Mouse (Mus musculus) forebrain, postnatal 0 days (tissue): ENCODE data around the gene Metrn. TPM values are rescaled to one million over a fixed set of nuclear protein-coding genes. Genes with fewer than 3 reads are reported as not detected.

ENCODE experiments used
- ATAC-seq: fragments of 200-750 bp; cut with Nextera tagmentation; 2 replicates; pipeline ENCODE4 v1.8.0; 2017; ENCODE audit warnings: mild to moderate bottlenecking, moderate library complexity
- DNase-seq: peaks from one replicate; pipeline ENCODE4 v3.0.0-alpha.2; 2015
- H3K27ac ChIP-seq: fragments of 300-500 bp; sonication (generic); 2 replicates; pipeline ENCODE4 v1.5.1; 2014; ENCODE audit warnings: low read depth, mild to moderate bottlenecking, antibody characterized with exemption, low read length, moderate library complexity, mixed read lengths
- H3K27me3 ChIP-seq: fragments of 300-500 bp; sonication (generic); 2 replicates; pipeline ENCODE4 v1.6.1; 2014; ENCODE audit warnings: mild to moderate bottlenecking, low read length, mixed read lengths; ENCODE audit not compliant: insufficient read depth
- H3K36me3 ChIP-seq: fragments of 300-500 bp; sonication (generic); 2 replicates; pipeline ENCODE4 v1.6.1; 2014; ENCODE audit warnings: mild to moderate bottlenecking, moderate library complexity; ENCODE audit not compliant: insufficient read depth
- H3K4me1 ChIP-seq: fragments of 300-500 bp; sonication (generic); 2 replicates; pipeline ENCODE4 v1.6.1; 2014; ENCODE audit warnings: antibody characterized with exemption; ENCODE audit not compliant: insufficient read depth
- H3K4me2 ChIP-seq: fragments of 300-500 bp; sonication (generic); 2 replicates; pipeline ENCODE4 v1.6.1; 2014; ENCODE audit warnings: low read depth, mild to moderate bottlenecking, moderate library complexity
- H3K4me3 ChIP-seq: fragments of 300-500 bp; sonication (generic); 2 replicates; pipeline ENCODE4 v1.5.1; 2014; ENCODE audit warnings: low read depth, low read length, mixed read lengths
- H3K9ac ChIP-seq: fragments of 300-500 bp; sonication (generic); 2 replicates; pipeline ENCODE4 v1.6.1; 2014; ENCODE audit warnings: mild to moderate bottlenecking
- H3K9me3 ChIP-seq: fragments of 300-500 bp; sonication (generic); 2 replicates; pipeline ENCODE4 v1.6.1; 2016; ENCODE audit warnings: low read length
- CTCF ChIP-seq: sonication (generic); IDR thresholded peaks from 2 replicates; pipeline ENCODE4 v1.5.1; 2016; ENCODE audit warnings: antibody characterized with exemption, control low read depth, low read depth
- WGBS: fragments of 180-500 bp; shearing (Covaris S2); extraction: QIAGEN DNeasy Blood & Tissue Kit; methylation state at CpG from one replicate; pipeline ENCODE4 v1.1.7; 2014; 5-methylcytosine and 5-hydroxymethylcytosine counted together
- polyA plus RNA-seq: library from polyadenylated mRNA; unstranded; fragments of >200 nt; fragmentation: Nextera tagmentation; extraction: Ambion mirVana; gene quantifications from 2 replicates; pipeline ENCODE4 v1.2.1, GENCODE M21; 2015
- total RNA-seq: library from RNA; depleted of rRNA; stranded (reverse); fragments of >200 nt; gene quantifications from 2 replicates; pipeline ENCODE4 v1.2.3, GENCODE M21; 2014

The Metrn gene
- total and polyA plus RNA-seq, 2 experiments from 2014 or later, result 56.9 to 148 TPM

DNA sequence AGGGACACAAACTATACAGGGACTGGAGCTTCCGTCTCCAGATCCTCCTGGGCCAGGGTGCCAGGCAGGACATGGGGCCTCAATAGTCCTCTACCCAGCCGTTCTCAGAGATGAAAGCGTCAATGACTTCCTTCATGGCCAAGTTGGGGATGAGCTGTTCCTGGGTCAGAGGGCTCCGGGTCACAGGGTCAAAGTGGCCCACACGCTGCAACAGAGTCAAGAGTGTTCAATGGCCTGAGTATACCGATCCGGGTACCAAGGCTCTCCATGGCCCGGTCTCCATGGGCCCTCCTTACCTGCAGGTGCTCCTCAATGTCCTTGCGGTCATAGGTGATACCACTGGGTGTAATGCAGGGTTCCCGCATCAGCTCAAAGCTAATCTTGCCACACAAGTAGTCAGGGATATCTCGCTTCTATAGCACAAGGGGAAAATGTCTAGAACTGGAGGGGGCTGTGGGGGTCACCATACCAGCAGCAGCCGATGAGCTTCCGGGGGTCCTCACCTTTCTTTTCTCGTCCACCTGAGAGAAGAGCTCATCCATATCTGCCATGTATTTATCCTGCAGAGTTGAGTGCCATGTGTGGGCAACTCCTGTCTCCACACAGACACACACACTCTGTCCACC lies 34.0 kb upstream of the Metrn start:
- Histone ChIP-seq H3K4me3 (no peak overlapping the region), H3K4me1 (peaks cover 31% of the 10 kb centered on the region), H3K36me3 (peaks cover 36% of the 10 kb centered on the region), H3K27me3 (no peaks in the 10 kb centered on the region), H3K9me3 (no peaks in the 10 kb centered on the region), H3K9ac (no peak overlapping the region), H3K4me2 (peak overlapping the region; percentile 89; the same call in 1 of the 2 replicates), H3K27ac (no peak overlapping the region)
- TF ChIP-seq CTCF, result no peak
- ATAC-seq (no peak), DNase-seq (no peak)
- 86% methylated on average over 14 of the region's 14 CpGs for WGBS

DNA sequence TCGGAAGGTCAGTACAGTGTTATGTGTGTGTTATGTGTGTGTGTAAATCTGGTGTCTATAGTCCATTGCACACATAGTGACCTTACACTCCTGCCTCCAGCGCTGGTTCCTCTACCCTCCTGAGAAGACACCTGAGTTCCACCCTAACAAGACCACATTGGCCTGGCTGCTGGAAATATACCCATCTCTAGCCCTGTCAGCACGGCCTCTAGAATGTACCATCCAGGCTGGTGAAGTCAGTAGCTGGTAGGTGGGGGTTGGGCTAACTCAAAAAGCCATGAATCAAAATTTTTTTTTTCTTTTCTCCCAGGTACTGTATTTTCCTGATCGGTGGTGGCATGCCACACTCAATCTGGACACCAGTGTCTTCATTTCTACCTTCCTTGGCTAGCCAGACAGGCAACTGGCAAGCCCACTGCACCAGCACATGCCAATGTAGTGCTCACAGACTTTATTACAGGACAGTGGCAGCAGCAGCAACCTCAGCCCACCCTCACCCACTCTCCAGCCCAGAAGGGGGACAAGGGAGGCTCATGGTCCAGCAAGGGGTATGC lies 33.3 kb upstream of the Metrn start:
- Histone ChIP-seq H3K36me3 (peaks cover 37% of the 10 kb centered on the region), H3K9me3 (no peaks in the 10 kb centered on the region), H3K9ac (no peak overlapping the region), H3K4me2 (peak overlapping the region; percentile 58), H3K4me3 (peak overlapping the region; percentile 52; the same call in 1 of the 2 replicates), H3K27me3 (no peaks in the 10 kb centered on the region), H3K4me1 (peaks cover 26% of the 10 kb centered on the region), H3K27ac (no peak overlapping the region)
- ATAC-seq (no peak), DNase-seq (no peak)
- TF ChIP-seq CTCF, result no peak
- 87% methylated on average over 4 of the region's 4 CpGs for WGBS

DNA sequence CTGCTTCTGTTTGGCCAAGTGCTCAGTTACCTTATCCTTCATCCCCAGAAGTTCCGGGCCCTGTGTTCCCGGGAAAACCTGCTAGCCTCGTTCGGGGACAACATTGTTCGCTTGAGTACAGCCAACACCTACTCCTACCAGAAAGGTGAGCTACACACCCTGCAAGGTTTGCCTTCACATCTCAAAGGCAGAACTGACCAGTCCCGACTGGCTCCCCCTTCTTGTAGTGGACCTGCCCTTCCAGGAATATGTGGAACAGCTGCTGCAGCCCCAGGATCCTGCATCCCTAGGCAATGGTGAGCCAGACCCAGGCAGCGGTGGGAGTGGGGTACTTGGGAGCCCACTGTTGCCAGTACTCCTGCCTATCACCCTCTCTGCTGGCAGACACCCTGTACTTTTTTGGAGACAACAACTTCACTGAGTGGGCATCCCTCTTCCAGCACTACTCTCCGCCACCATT lies 32.7 kb upstream of the Metrn start:
- ATAC-seq (no peak), DNase-seq (no peak)
- 44% methylated on average over 8 of the region's 8 CpGs for WGBS
- Histone ChIP-seq H3K27ac (peak overlapping the region; percentile 95), H3K9ac (peak overlapping the region; percentile 80), H3K36me3 (peaks cover 37% of the 10 kb centered on the region), H3K4me1 (peaks cover 30% of the 10 kb centered on the region), H3K4me3 (peak overlapping the region; percentile 52), H3K4me2 (peak overlapping the region; percentile 58), H3K9me3 (no peaks in the 10 kb centered on the region), H3K27me3 (no peaks in the 10 kb centered on the region)
- TF ChIP-seq CTCF, result no peak

DNA sequence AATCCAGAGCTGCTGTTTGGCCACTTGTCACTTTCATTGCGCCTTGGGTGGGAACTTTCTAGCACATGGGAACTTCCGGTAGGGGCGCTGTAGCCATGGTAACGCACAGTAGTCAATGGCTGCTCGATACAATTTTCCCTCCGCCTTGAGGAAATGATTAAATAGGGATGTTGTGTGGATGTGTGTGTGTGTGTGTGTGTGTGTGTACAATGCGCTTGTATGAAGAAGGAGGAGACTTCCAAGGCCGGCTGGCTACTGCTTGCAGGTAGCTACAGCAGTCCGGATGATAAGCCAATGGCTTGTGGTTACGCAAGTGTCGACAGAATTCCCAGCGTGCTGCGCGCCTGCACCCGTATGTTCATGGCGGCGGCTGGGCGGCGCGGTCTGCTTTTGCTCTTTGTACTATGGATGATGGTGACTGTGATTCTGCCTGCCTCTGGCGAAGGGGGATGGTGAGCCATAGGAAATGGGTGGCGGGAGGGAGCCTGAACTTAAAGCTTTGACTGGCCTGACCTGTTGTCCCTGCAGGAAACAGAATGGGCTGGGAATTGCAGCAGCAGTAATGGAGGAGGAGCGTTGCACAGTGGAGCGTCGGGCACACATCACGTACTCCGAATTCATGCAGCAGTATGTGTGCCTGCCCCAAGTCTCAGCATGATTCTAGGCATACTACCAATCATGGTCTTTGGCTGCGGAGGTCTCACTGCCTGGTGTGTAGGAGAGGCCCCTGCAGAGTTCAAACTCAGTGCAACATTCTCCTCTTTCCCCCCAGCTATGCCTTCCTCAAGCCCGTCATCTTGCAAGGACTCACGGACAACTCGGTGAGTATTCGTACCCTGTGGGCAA lies 32.0 kb upstream of the Metrn start, which contains the start of gene Jmjd8:
Gene Jmjd8, plus strand, starts transcription at position 156 of the 846 bp plus-strand sequence.
- Histone ChIP-seq H3K27me3 (no peaks in the 10 kb centered on the region), H3K4me3 (peak within 1 kb of the TSS; percentile 52), H3K9ac (peak within 1 kb of the TSS; percentile 80), H3K9me3 (no peaks in the 10 kb centered on the region), H3K4me1 (peaks cover 32% of the 10 kb centered on the region), H3K36me3 (peaks cover 37% of the 10 kb centered on the region), H3K27ac (peak within 1 kb of the TSS; percentile 95), H3K4me2 (peak within 1 kb of the TSS; percentile 58)
- DNase-seq (peak; percentile 93), ATAC-seq (peak; percentile 78)
- peak; percentile 73 for TF ChIP-seq CTCF
- under 1% methylated on average over 32 of the region's 32 CpGs for WGBS

DNA sequence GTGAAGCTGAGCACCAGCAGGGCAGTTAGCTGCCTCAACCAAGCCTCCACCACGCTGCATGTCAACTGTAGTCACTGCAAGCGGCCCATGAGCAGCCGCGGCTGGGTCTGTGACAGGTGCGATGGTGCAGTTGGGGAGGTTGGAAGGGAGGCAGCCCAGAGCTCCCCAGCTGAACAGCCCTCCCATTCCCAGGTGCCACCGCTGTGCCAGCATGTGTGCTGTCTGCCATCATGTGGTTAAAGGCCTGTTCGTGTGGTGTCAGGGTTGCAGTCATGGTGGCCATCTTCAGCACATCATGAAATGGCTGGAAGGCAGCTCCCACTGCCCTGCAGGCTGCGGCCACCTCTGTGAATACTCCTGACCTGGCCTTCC lies 31.3 kb upstream of the Metrn start:
- no peak for TF ChIP-seq CTCF
- peaks cover 34% of the 10 kb centered on the region for H3K4me1 ChIP-seq
- ATAC-seq (no peak), DNase-seq (no peak)
- peaks cover 37% of the 10 kb centered on the region for H3K36me3 ChIP-seq
- H3K27me3 ChIP-seq, result no peaks in the 10 kb centered on the region
- H3K9ac ChIP-seq, result peak overlapping the region; percentile 80
- H3K4me2 ChIP-seq, result peak overlapping the region; percentile 58
- peak overlapping the region; percentile 52 for H3K4me3 ChIP-seq
- H3K9me3 ChIP-seq, result no peaks in the 10 kb centered on the region
- peak overlapping the region; percentile 95 for H3K27ac ChIP-seq
- WGBS, result 78% methylated on average over 8 of the region's 8 CpGs

DNA sequence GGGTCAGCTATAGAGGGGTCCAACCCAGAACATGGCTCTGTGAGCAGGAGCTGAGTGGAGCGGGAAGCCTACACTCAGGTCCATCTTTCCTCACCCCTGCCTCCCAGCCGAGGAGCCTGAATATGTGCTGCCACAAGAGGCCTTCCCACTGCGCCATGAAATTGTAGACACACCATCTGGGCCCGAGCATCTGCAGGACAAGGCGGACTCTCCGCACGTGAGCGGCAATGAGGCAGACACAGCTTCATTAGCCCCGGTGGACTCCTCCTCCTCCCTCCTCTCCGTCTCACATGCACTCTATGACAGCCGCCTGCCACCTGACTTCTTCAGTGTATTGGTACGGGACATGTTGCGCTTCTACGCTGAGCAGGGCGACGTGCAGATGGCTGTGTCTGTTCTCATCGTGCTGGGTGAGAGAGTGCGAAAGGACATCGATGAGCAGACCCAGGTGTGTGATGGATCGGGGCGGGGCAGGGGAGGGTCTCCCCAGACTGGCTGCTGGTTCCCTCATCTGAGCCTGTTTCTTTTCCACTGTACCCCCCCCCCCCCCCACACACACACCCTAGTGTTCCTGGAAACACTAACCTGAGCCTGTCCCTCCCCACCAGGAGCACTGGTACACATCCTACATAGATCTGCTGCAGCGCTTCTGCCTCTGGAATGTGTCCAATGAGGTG lies 30.7 kb upstream of the Metrn start:
- DNase-seq (no peak), ATAC-seq (no peak)
- 91% methylated on average over 22 of the region's 22 CpGs for WGBS
- H3K9me3 ChIP-seq, result no peaks in the 10 kb centered on the region
- no peak for TF ChIP-seq CTCF
- H3K4me3 ChIP-seq, result no peak overlapping the region
- H3K4me2 ChIP-seq, result no peak overlapping the region
- H3K36me3 ChIP-seq, result peaks cover 37% of the 10 kb centered on the region
- H3K4me1 ChIP-seq, result peaks cover 34% of the 10 kb centered on the region
- no peaks in the 10 kb centered on the region for H3K27me3 ChIP-seq
- no peak overlapping the region; the same call in 1 of the 2 replicates for H3K9ac ChIP-seq
- H3K27ac ChIP-seq, result no peak overlapping the region
